Mouse (Mus musculus) forebrain, embryonic 16.5 days (tissue): Measurements from ENCODE around the gene Tas2r126. TPM values are rescaled to one million over a fixed set of nuclear protein-coding genes. Genes with fewer than 3 reads are reported as not detected.
"Not testable (repeated sequence)": the region's sequence is repeated elsewhere in the genome, so short reads cannot be mapped to it uniquely, and the experiment has no call there.

Experiments
- ATAC-seq: fragments of 200-750 bp; cut with Nextera tagmentation; 2 replicates; pipeline ENCODE4 v1.8.0; 2017; ENCODE audit warnings: mild to moderate bottlenecking, moderate library complexity
- H3K27ac ChIP-seq: fragments of 300-500 bp; sonication (generic); 2 replicates; pipeline ENCODE4 v1.5.1; 2014; ENCODE audit warnings: low read length, control low read depth
- H3K27me3 ChIP-seq: fragments of 300-500 bp; sonication (generic); replicated peaks from 2 replicates; pipeline ENCODE4 v1.6.1; 2014; ENCODE audit warnings: low read length; ENCODE audit not compliant: control insufficient read depth, insufficient read depth
- H3K36me3 ChIP-seq: fragments of 300-500 bp; sonication (generic); 2 replicates; pipeline ENCODE4 v1.6.1; 2014; ENCODE audit not compliant: control insufficient read depth, insufficient read depth
- H3K4me1 ChIP-seq: fragments of 300-500 bp; sonication (generic); replicated peaks from 2 replicates; pipeline ENCODE4 v1.6.1; 2014; ENCODE audit warnings: low read length; ENCODE audit not compliant: control insufficient read depth, insufficient read depth
- H3K4me2 ChIP-seq: fragments of 300-500 bp; sonication (generic); 2 replicates; pipeline ENCODE4 v1.6.1; 2014; ENCODE audit warnings: mild to moderate bottlenecking, low read length, control low read depth
- H3K4me3 ChIP-seq: fragments of 300-500 bp; sonication (generic); replicated peaks from 2 replicates; pipeline ENCODE4 v1.5.1; 2014; ENCODE audit warnings: mild to moderate bottlenecking, low read length, control low read depth
- H3K9ac ChIP-seq: fragments of 300-500 bp; sonication (generic); replicated peaks from 2 replicates; pipeline ENCODE4 v1.6.1; 2014; ENCODE audit warnings: low read depth, low read length, control low read depth
- H3K9me3 ChIP-seq: fragments of 300-500 bp; sonication (generic); 2 replicates; pipeline ENCODE4 v1.6.1; 2016; ENCODE audit warnings: low read length; ENCODE audit not compliant: control insufficient read depth
- WGBS: fragments of 180-500 bp; shearing (Covaris S2); extraction: QIAGEN DNeasy Blood & Tissue Kit; methylation state at CpG from one replicate; pipeline ENCODE4 v1.1.7; 2014; 5-methylcytosine and 5-hydroxymethylcytosine counted together
- polyA plus RNA-seq: library from polyadenylated mRNA; unstranded; fragments of >200 nt; fragmentation: Nextera tagmentation; extraction: Ambion mirVana; gene quantifications from 2 replicates; pipeline ENCODE4 v1.2.1, GENCODE M21; 2015

Gene Tas2r126
- polyA plus RNA-seq, 1 experiment from 2014 or later, result not detected

- H3K27ac ChIP-seq, result no peak overlapping the region
- WGBS, result 92% methylated on average over 4 of the region's 4 CpGs
- ATAC-seq, result no peak
- H3K27me3 ChIP-seq, result no peaks in the 10 kb centered on the region
- no peak overlapping the region for H3K4me3 ChIP-seq
- no peaks in the 10 kb centered on the region for H3K9me3 ChIP-seq
- no peaks in the 10 kb centered on the region for H3K36me3 ChIP-seq
- no peak overlapping the region for H3K9ac ChIP-seq
- H3K4me1 ChIP-seq, result no peaks in the 10 kb centered on the region
- H3K4me2 ChIP-seq, result no peak overlapping the region
Observed at GRCm38 (mm10) chr6:42470542-42470941, 36.2 kb downstream of the Tas2r126 start.

DNA sequence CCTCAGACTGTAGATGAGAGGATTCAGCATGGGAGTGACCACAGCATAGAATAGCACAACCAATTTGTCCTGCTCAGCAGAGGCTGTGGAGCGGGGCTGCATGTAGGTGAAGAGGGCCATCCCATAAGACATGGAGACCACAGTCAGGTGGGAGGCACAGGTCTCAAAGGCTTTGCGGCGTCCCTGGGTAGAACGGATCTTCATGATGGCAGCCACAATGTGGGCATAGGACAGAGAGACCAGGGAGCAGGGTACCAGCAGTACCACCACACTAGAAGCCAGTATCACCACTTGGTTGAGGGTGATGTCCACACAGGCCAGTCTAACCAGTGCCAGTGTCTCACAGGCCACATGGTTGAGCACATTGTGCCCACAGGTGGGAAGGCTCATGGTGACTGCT is 37.0 kb downstream of the Tas2r126 start:
- H3K27me3 ChIP-seq, H3K36me3 ChIP-seq, ATAC-seq, H3K4me1 ChIP-seq, H3K4me3 ChIP-seq, H3K9me3 ChIP-seq, H3K27ac ChIP-seq, H3K9ac ChIP-seq, H3K4me2 ChIP-seq: not testable (repeated sequence)
- 94% methylated on average over 4 of the region's 4 CpGs for WGBS

DNA sequence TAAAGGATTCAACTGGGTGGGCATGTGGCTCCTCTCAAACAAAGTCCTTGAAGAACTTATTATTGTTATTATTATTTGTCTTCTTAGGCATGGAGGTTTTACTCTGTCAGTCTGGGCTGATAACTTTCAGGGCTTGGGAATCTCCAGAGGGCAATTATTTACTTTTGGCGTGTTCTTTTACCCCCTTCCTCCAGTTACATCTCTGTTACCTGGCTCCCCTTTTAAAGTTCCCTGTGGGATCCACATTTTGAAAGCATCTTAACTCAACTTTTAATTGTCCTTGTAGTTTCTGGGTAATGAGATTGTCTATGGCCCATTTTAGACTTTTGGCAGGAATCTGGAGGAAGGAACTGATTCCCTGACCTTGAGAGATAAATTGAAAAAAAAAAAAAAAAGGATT is 41.9 kb downstream of the Tas2r126 start, which contains the start of gene Olfr457:
Olfr457 (minus strand) TSS at position 101 of the 400 bp plus-strand sequence.
- no peak within 1 kb of the TSS for H3K9ac ChIP-seq
- H3K36me3 ChIP-seq, result no peaks in the 10 kb centered on the region
- no peak within 1 kb of the TSS for H3K27ac ChIP-seq
- no peak within 1 kb of the TSS for H3K4me2 ChIP-seq
- no peaks in the 10 kb centered on the region for H3K4me1 ChIP-seq
- no peak within 1 kb of the TSS for H3K4me3 ChIP-seq
- 84% methylated on average over 1 of the region's 1 CpGs for WGBS
- ATAC-seq, result no peak
- no peaks in the 10 kb centered on the region for H3K27me3 ChIP-seq
- no peaks in the 10 kb centered on the region for H3K9me3 ChIP-seq

DNA sequence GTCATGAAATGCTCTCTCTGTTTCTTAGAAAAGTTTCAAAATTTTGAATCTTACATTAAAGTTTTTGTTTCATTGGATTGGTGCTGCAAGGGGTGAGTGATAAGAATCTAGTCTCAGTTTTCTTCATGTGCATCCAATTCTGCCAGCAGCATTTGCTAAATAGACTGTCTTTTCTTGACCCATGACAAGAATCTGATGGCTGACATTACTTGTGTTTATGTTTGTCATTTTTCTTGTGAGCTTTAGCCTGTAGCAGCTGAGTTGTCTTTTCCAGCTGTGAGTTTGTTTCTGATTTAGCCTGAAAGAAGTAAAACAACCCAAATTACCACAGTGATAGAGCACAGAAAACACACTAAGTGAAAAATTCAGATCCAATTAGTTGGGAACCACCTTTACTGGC is 50.3 kb downstream of the Tas2r126 start:
- H3K4me2 ChIP-seq, result no peak overlapping the region
- no peaks in the 10 kb centered on the region for H3K9me3 ChIP-seq
- no peaks in the 10 kb centered on the region for H3K27me3 ChIP-seq
- H3K36me3 ChIP-seq, result no peaks in the 10 kb centered on the region
- no peaks in the 10 kb centered on the region for H3K4me1 ChIP-seq
- no peak for ATAC-seq
- H3K4me3 ChIP-seq, result no peak overlapping the region
- H3K27ac ChIP-seq, result no peak overlapping the region
- no peak overlapping the region for H3K9ac ChIP-seq

Other genes starting within 250 kb of the Tas2r126 start
- not detected in 2 replicates for gene Tas2r144, start 219.2 kb upstream of the Tas2r126 start, polyA plus RNA-seq
- 8.2 and 10.1 TPM in 2 replicates for gene Gstk1, start 188.6 kb upstream of the Tas2r126 start, polyA plus RNA-seq
- gene Tmem139, start 172.6 kb upstream of the Tas2r126 start, polyA plus RNA-seq, result 0.21 and 0.24 TPM in 2 replicates
- 62.1 and 72.2 TPM in 2 replicates for gene Casp2, start 169.6 kb upstream of the Tas2r126 start, polyA plus RNA-seq
- 1.6 and 2.0 TPM in 2 replicates for gene Clcn1, start 147.8 kb upstream of the Tas2r126 start, polyA plus RNA-seq
- gene Fam131b, start 109.9 kb upstream of the Tas2r126 start, polyA plus RNA-seq, result 5.3 and 7.1 TPM in 2 replicates
- gene Zyx, start 84.9 kb upstream of the Tas2r126 start, polyA plus RNA-seq, result 33.6 and 37.1 TPM in 2 replicates
- 0.14 and 0.27 TPM in 2 replicates for gene Epha1, start 61.3 kb upstream of the Tas2r126 start, polyA plus RNA-seq
- gene Tas2r143, start 34.3 kb upstream of the Tas2r126 start, polyA plus RNA-seq, result not detected in 2 replicates
- not detected in 2 replicates for gene Tas2r135, start 29.1 kb upstream of the Tas2r126 start, polyA plus RNA-seq
- gene Olfr458, start 30.7 kb downstream of the Tas2r126 start, polyA plus RNA-seq, result not detected in 2 replicates
- gene Olfr457, start 41.8 kb downstream of the Tas2r126 start, polyA plus RNA-seq, result not detected in 2 replicates
- not detected in 2 replicates for gene Olfr456, start 52.7 kb downstream of the Tas2r126 start, polyA plus RNA-seq
- gene Olfr455, start 113.1 kb downstream of the Tas2r126 start, polyA plus RNA-seq, result not detected in 2 replicates
- not detected in 2 replicates for gene Tcaf3, start 163.2 kb downstream of the Tas2r126 start, polyA plus RNA-seq
- 1.0 and 1.6 TPM in 2 replicates for gene Tcaf2, start 210.7 kb downstream of the Tas2r126 start, polyA plus RNA-seq